Mouse (Mus musculus) CH12.LX (cell line): Measurements from ENCODE around the gene Wbp2.
A peak's percentile ranks its signal among the peaks of the same experiment; 100 is the strongest.

Source experiments
- CTCF ChIP-seq, 2 experiments: IDR thresholded peaks in 1 of 2; conservative IDR thresholded peaks in 1 of 2; 2 replicates each; pipeline ENCODE4 v1.5.1; 2011 to 2012; ENCODE audit warnings: low read depth in 2 of 2, low read length in 2 of 2, improper control_type of control experiment in 1 of 2, inconsistent platforms in 1 of 2, mild to moderate bottlenecking in 1 of 2, moderate library complexity in 1 of 2
- MAX ChIP-seq: IDR thresholded peaks from 2 replicates; pipeline ENCODE4 v1.6.1; 2011; ENCODE audit warnings: low read length, improper control_type of control experiment
- MEF2A ChIP-seq: IDR thresholded peaks from 2 replicates; pipeline ENCODE4 v1.6.1; 2014; ENCODE audit warnings: low read depth, mild to moderate bottlenecking, inconsistent platforms, low read length, improper control_type of control experiment, borderline replicate concordance
- MYC ChIP-seq: IDR thresholded peaks from 2 replicates; pipeline ENCODE4 v1.6.1; 2011; ENCODE audit warnings: low read depth, mild to moderate bottlenecking, improper control_type of control experiment, low read length
- NELFE ChIP-seq: IDR thresholded peaks from 2 replicates; pipeline ENCODE4 v1.6.1; 2011; ENCODE audit warnings: low read depth, low read length, improper control_type of control experiment
- POLR2A ChIP-seq: IDR thresholded peaks from 2 replicates; pipeline ENCODE4 v1.6.1; 2011; ENCODE audit warnings: low read depth, mild to moderate bottlenecking, improper control_type of control experiment, low read length
- SMC3 ChIP-seq: IDR thresholded peaks from 2 replicates; pipeline ENCODE4 v1.6.1; 2011; ENCODE audit warnings: low read depth, low read length, improper control_type of control experiment
- ZC3H11A ChIP-seq: IDR thresholded peaks from 2 replicates; pipeline ENCODE4 v1.6.1; 2012; ENCODE audit warnings: low read depth, mild to moderate bottlenecking, inconsistent platforms, low read length, improper control_type of control experiment

GRCm38 (mm10) chr11:116081081-116081480 lies 5.7 kb downstream of the Wbp2 start:
- TF ChIP-seq ZC3H11A, result no peak
- TF ChIP-seq NELFE, result no peak
- no peak for TF ChIP-seq MYC
- no peak for TF ChIP-seq MEF2A
- peak; percentile 32 for TF ChIP-seq SMC3
- TF ChIP-seq MAX, result no peak
- peak; percentile 36 to 76 for TF ChIP-seq CTCF (conservative IDR thresholded peaks at IDR 0.05 in 1 of 2, IDR thresholded peaks at IDR 0.05 in 1 of 2; ENCODE audit: low read depth in 2 of 2, low read length in 2 of 2)
- TF ChIP-seq POLR2A, result no peak
